Mouse (Mus musculus) adrenal gland, adult 2 months (tissue): ENCODE results near the gene Lgals8. TPM values are rescaled to one million over a fixed set of nuclear protein-coding genes. Genes with fewer than 3 reads are reported as not detected.

Source experiments
- DNase-seq: peaks from one replicate; pipeline ENCODE4 v3.0.0; 2021
- polyA plus RNA-seq: library from polyadenylated mRNA; depleted of rRNA; stranded (reverse); fragments of >200 nt; gene quantifications from 2 replicates; pipeline ENCODE4 v1.2.3, GENCODE M21; 2012; rRNA removed
- total RNA-seq, 2 experiments: library from RNA; stranded (reverse); gene quantifications; 2 replicates each; pipeline ENCODE4 v1.2.3; 2021

The Lgals8 gene
- total and polyA plus RNA-seq, 3 experiments = 16.5 to 87.4 (median 73.3) TPM

DNA sequence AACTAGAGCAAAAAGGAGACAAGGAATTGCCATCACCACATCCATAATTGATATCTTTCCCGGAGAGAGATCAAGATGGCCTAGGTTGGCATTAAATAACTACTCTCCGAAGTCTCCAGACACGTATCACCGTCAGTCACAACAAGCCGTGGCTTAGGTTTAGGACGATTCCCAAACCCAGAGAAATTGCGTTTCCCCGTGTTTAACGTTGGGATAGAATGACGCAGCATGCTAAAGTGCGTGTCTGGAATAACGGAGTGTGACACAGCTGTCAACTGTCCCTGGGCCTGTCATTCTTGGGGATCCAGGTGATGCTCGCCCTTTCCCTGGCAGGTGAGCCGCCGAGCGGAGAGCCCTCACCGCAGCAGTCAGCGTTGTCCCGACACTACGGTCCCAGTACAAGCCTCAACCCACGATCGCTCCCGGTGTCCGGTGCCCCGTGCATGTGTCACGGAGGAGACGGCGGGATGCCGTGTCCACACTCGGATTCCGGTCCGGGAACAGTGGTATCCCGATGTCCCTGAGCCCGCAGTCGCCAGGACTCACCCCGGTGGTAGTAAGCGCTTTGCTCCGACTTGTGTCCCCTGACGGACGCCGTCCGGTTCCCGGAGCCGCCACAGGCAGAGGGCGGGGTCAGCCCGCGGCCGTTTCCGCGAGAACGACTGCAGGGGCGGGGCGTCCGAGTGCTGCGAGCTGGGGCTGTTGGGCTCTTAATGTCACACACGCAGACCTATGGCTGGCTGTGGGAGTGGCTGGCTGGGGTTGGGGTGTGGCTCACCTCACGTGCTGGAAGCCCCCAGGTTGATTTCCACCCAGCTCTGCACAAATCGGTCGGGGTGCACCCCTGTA lies 3.6 kb downstream of the Lgals8 start:
- DNase-seq = peak; percentile 98

GRCm38 (mm10) chr13:12460443-12460842 lies 4.3 kb downstream of the Lgals8 start:
- DNase-seq = peak; percentile 80

DNA sequence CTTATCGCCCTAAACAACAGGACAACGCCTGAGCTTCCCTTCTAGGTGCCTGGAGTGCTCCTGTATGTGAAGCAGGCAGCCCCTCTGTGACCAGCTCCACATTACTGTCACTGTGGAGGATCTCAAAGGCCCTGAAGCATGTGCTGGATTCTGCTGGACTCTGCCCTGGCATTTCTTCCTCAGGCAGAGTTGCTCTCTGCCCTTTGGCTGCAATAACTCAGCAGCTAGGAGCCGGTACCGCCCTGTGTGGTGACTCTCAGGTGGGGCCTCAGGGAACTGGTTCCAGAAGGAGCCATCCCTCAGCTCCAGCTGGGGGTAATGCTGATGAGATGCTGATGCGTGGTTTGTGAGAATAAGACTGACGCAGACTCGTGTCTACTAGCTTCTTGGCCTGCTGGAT lies 8.0 kb downstream of the Lgals8 start:
- DNase-seq = no peak

DNA sequence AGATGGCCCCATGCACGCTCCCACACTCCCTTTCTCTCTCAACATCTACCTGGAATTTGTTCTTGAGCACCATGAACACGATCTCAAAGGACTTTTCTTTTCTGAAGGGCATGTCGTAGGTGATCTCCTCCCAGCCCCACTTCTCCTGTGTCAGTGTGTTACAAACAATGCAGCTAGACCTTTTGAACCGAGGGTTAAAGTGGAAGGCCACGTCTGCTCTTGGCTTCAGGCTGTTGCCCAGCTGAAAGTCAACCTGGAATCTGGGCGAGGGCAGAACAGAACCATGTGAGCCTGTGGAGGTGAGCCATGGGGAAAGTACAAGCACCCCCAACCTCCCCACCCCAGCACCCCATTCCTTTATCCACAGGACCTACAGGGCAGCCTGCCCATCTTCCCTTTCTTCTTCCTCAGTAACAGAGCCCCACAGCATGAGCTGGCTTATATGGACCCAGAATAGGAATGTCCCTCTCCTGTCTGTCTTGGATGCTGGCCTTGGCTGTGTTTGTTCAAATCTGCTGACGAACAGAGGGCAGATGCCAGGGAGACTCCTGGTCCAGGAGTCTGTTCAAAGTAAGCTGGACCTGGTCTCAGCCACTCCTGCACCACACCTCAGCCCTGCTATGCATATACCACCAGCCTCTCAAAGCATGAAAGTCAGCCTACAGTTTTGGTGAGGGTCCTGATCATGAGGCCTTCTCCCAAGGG lies 9.9 kb downstream of the Lgals8 start:
- DNase-seq = no peak

GRCm38 (mm10) chr13:12453150-12453549 lies 11.6 kb downstream of the Lgals8 start:
- no peak for DNase-seq

- DNase-seq = peak; percentile 40
Observed at GRCm38 (mm10) chr13:12442008-12442587, 22.6 kb downstream of the Lgals8 start.

DNA sequence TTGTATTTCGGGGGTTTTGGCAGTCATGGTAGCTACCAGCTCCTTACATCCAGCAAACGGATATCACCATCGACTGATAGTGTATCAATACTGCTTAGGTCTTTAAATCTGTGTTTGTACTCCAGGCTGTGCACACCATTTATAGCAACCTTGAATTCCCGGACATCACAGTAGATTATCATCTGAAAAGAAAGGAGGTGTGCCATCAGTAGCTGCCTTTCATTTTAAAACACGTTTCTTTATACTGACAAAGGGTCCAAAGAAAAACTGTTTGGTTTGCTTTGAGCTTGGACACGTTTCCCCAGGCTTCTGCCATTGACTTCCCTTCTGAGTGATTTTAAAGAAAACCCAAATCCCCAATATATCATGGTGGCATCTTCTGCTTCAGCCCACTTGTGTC lies 23.9 kb downstream of the Lgals8 start:
- no peak for DNase-seq

DNA sequence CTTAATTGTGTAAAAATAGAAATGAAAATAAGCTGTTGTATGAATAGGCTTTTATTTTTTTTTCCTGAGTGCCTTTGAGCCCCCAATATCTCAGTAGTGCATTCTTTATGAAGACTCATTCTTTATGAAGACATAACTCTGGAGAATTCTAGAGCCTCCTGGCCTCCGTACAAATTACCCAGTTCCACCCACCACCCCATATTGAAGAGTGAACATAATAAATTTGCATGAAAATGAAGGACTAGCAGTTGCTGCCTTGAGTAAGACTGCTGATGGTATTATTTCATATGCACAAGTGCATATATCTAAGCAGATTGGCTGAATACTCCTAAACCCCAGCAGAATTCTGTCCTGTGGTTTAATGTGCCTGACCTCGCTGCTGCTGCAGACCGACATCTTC lies 25.2 kb downstream of the Lgals8 start:
- no peak for DNase-seq

GRCm38 (mm10) chr13:12433843-12434242 lies 30.9 kb downstream of the Lgals8 start:
- DNase-seq = peak; percentile 23

- no peak for DNase-seq
Observed at GRCm38 (mm10) chr13:12428556-12428955, 36.2 kb downstream of the Lgals8 start.

GRCm38 (mm10) chr13:12420596-12420995 lies 44.1 kb downstream of the Lgals8 start:
- no peak for DNase-seq

DNA sequence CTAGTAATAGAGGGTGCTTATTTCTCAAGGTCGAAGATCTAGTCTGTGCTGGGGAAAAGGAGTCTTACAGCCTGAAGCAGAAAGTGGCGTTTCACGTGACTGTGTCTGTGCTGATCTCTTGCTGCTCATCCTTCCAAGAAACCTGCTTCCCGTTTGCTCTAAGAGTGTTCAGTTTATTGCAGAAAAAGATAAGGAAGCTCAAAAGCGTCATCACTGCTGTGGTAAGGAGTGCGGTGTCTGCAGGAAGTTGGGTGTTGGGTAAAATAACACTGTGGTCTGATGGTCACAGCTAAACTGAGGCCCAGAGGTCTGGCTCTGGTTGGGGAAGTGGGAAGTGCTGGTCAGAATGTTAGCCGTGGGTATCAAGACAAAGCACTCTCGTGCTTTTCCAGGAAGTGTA lies 52.7 kb downstream of the Lgals8 start:
- DNase-seq = peak; percentile 17

DNA sequence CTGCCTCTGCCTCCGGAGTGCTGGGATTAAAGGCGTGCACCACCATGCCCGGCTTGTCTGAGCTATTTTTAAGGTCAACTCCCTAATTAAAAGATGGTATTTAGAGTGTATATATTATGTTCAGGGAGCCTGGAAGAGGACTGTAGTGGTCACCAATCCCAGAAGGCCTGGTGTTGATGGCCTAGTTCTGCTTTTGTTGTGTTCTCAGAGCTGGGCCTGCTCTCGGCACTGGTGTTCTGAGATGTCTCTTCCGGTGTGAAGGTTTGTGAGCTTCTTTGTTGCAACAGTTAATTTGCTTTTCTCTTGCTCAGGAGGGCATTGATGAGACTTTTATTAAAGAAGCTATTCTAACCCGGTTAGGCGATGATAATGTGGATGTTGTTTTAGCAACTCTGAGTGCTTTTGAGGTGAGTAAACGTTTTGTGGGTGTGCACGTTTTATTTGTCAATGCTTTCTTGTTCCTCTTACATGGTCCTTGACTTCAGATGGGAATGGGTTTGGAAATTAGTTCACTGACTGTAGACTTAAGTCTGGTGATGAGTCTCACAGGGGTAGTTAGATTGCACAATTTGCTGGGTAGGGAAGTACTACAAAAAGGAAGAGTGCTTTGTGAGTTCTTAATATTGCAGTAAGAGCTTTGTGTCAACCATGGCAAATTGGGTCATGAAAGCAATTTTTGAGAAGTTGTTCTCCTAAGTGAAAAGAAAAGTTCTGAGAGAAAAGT lies 56.2 kb downstream of the Lgals8 start:
- no peak for DNase-seq

GRCm38 (mm10) chr13:12395571-12395970 lies 69.2 kb downstream of the Lgals8 start:
- DNase-seq = no peak

DNA sequence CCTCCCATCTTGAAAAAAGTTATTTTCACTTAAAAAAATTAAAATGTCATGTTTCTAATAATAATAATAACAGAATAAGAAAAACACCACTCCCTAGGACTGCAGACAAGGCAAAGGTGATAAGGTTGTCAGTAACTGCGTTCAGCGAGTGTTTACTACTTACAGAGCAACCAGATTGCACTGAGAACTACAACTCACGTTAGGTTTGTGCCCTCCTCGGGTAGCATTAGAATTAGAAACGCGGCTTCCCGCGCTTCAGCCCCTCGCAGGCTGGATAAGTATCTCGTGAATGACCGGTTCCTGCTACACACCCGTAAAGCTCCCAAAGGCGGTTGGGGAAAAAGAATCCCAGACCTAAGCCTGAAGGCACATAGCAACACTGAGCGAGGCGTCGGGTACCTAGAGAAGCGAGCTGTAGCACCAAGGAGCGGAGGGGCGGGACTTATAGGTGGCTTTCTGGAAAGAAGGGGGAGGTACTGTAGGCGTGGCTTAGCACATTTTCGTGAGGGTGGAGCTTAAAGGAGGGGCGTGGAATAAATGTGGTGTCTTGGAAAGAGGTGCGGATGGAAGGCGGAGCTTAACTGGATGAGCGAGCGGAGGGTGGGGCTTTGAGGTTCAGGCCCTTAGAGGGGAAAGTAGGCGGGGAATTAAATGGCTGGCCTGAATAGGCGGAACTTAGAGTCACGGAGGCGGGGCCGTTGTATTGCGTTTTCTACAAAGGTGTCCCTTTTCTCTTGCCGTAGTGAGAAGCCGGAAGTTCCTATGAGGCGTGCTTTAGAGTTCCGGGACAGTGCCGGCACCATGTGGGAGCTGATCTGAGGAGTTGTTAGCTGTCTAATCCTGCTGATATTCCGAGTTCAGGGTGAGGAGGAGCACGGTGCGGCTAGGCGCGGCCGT lies 69.9 kb downstream of the Lgals8 start, which contains the start of gene Heatr1:
Gene Heatr1, plus strand, starts transcription at position 419 of the 897 bp plus-strand sequence.
- peak; percentile 97 for DNase-seq

Other genes starting within 250 kb of the Lgals8 start
- gene Mtr, start 206.8 kb downstream of the Lgals8 start, total RNA-seq = 10 to 100 TPM; 16.1 to 21.4 TPM
- gene Mtr, start 206.8 kb downstream of the Lgals8 start, polyA plus RNA-seq = 5.9 and 6.3 TPM in 2 replicates
- gene Actn2, start 124.2 kb downstream of the Lgals8 start, total RNA-seq = under 1 TPM; 0.35 to 0.97 TPM
- gene Actn2, start 124.2 kb downstream of the Lgals8 start, polyA plus RNA-seq = 0.28 and 0.31 TPM in 2 replicates
- gene Heatr1, start 69.9 kb downstream of the Lgals8 start, total RNA-seq = 10 to 100 TPM; 38.7 to 61.9 TPM
- 13.2 and 13.7 TPM in 2 replicates for gene Heatr1, start 69.9 kb downstream of the Lgals8 start, polyA plus RNA-seq
- gene Edaradd, start 55.5 kb upstream of the Lgals8 start, total RNA-seq = under 1 TPM; 0.03 to 0.06 TPM
- 0.02 TPM in 1 of 2 replicates, not detected in the other for gene Edaradd, start 55.5 kb upstream of the Lgals8 start, polyA plus RNA-seq
- 10 to 100 TPM; 14.0 to 14.8 TPM for gene Ero1lb, start 100.9 kb upstream of the Lgals8 start, total RNA-seq
- gene Ero1lb, start 100.9 kb upstream of the Lgals8 start, polyA plus RNA-seq = 23.0 and 26.2 TPM in 2 replicates